Comparison of ENCODE assay signal across 1 mouse cellular context in genomic region chr5:145190373-145190772, GRCm38 (mm10).
TF ChIP-seq lines count a peak whose summit lies in the region.

No protein-coding gene starts in this region.

TF ChIP-seq in CH12.LX, 34 proteins besides CTCF, POLR2A, EP300 and RAD21:
- TF ChIP-seq MYC (IDR thresholded peaks at IDR 0.05; ENCODE audit: low read depth, low read length) (no peak), POLR2AphosphoS2 (IDR thresholded peaks at IDR 0.05; ENCODE audit: low read depth, low read length) (no peak), CHD1 (IDR thresholded peaks at IDR 0.05; ENCODE audit: low read depth, low read length) (no peak), PAX5 (IDR thresholded peaks at IDR 0.05; ENCODE audit: low read length) (no peak), IRF4 (IDR thresholded peaks at IDR 0.05; ENCODE audit: low read depth, low read length) (no peak), ZC3H11A (IDR thresholded peaks at IDR 0.05; ENCODE audit: low read depth, low read length) (no peak), CHD2 (IDR thresholded peaks at IDR 0.05; ENCODE audit: low read length) (no peak), SIN3A (IDR thresholded peaks at IDR 0.05; ENCODE audit: low read length) (no peak), NRF1 (IDR thresholded peaks at IDR 0.05; ENCODE audit: low read depth, low read length) (no peak), ZMIZ1 (IDR thresholded peaks at IDR 0.05; ENCODE audit: low read depth, low read length) (no peak), JUN (IDR thresholded peaks at IDR 0.05; ENCODE audit: insufficient read depth, low read depth, low read length) (no peak), MXI1 (IDR thresholded peaks at IDR 0.05; ENCODE audit: low read depth, low read length) (no peak), HCFC1 (IDR thresholded peaks at IDR 0.05; ENCODE audit: low read depth, low read length) (no peak), ETS1 (conservative IDR thresholded peaks at IDR 0.05; ENCODE audit: low read depth, low read length) (no peak), JUND (conservative IDR thresholded peaks at IDR 0.05; ENCODE audit: low read depth, low read length) (no peak), TCF12 (IDR thresholded peaks at IDR 0.05; ENCODE audit: low read depth, low read length) (no peak), RCOR1 (conservative IDR thresholded peaks at IDR 0.05; ENCODE audit: low read depth, low read length) (no peak), BHLHE40 (IDR thresholded peaks at IDR 0.05; ENCODE audit: low read depth, low read length) (no peak), TBP (conservative IDR thresholded peaks at IDR 0.05; ENCODE audit: low read depth, low read length) (no peak)
